Mouse (Mus musculus) gastrocnemius, adult 2 months (tissue): ENCODE results near the gene Rnase4. TPM values are rescaled to one million over a fixed set of nuclear protein-coding genes. Genes with fewer than 3 reads are reported as not detected.

Experiments used
- DNase-seq: peaks from one replicate; pipeline ENCODE4 v3.0.0; 2022
- H3K27ac ChIP-seq: fragments of 200-600 bp; 2 replicates; pipeline ENCODE4 v1.8.1; 2022; ENCODE audit warnings: mild to moderate bottlenecking
- H3K4me3 ChIP-seq: fragments of 200-600 bp; 2 replicates; pipeline ENCODE4 v1.8.1; 2022; ENCODE audit warnings: mild to moderate bottlenecking, moderate library complexity
- CTCF ChIP-seq: fragments of 200-600 bp; IDR thresholded peaks from 2 replicates; pipeline ENCODE4 v1.8.1; 2022; ENCODE audit warnings: antibody characterized with exemption, mild to moderate bottlenecking, moderate library complexity
- intact Hi-C: fragments of 180-260 bp; cut with DNase I; formaldehyde crosslinking; loops from one replicate; pipeline ENCODE4 v1.15.1; 2025
- total RNA-seq, 2 experiments: library from RNA; stranded (reverse); gene quantifications; 2 replicates each; pipeline ENCODE4 v1.2.3; 2021

Gene Rnase4
- total RNA-seq, 2 experiments from 2014 or later: 34.6 to 40.1 TPM

DNA sequence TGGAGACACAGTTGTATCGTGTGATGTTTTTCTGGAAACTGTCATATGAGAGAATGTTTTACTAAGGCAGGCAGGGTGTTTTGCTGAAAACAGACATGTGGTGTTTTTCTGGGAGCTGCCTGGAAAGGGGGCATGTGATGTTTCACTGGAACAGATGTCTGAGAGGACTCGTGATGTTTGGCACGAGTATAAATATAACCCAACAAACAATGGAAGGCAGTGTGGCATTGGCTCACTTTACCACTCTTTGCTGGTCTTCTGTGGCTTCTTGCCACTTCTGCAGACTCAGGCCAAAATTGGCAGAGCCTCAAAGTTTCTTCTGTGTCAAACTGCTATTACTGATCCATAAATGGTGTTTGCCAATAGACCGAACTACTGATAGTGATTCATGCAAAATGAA lies 52.4 kb downstream of the Rnase4 start:
- Histone ChIP-seq H3K4me3 (no peak overlapping the region), H3K27ac (no peak overlapping the region)
- DNase-seq: no peak
- TF ChIP-seq CTCF: no peak
- intact Hi-C loops: no loop called here

DNA sequence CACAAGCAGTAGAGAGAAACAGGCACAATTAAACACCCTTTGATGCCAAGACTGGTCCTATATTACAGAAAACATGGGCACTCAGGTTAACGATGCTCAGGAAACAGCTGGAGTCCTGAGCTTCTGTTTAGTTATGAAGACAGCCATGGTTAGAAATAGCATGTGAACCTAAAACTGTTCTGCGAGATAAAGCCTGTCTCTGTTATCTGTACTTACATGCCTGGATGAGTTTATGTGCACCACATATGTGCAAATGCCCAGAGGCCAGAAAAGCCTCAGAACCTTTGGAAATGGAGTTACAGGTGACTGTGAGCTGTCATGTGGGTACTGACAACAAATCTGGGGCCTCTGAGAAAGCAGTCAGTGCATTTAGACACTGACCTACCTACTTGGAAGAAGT lies 53.1 kb downstream of the Rnase4 start:
- no peak overlapping the region for H3K27ac ChIP-seq
- DNase-seq: no peak
- H3K4me3 ChIP-seq: no peak overlapping the region
- intact Hi-C loops: no loop called here
- no peak for TF ChIP-seq CTCF

DNA sequence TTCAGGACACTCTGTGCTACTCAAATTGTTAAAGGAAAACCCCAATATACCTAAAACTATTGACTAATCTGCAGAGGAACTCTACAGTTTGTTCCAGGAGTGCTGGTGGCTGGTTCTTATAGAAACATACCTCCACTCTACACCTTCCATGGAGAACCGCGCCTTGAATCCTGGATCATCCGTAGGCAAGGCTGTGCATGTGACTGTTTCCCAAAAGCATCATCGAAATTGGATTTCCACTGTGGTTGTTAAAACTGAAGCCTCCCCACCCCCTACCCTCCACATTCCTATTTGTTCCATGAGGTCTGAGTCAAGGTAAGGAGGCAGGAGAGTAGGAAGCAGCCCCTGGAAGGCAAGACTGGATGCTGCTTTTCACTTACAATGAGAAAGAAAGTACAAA lies 53.6 kb downstream of the Rnase4 start:
- no peak for DNase-seq
- Histone ChIP-seq H3K27ac (no peak overlapping the region), H3K4me3 (no peak overlapping the region)
- intact Hi-C loops: no loop called here
- no peak for TF ChIP-seq CTCF

DNA sequence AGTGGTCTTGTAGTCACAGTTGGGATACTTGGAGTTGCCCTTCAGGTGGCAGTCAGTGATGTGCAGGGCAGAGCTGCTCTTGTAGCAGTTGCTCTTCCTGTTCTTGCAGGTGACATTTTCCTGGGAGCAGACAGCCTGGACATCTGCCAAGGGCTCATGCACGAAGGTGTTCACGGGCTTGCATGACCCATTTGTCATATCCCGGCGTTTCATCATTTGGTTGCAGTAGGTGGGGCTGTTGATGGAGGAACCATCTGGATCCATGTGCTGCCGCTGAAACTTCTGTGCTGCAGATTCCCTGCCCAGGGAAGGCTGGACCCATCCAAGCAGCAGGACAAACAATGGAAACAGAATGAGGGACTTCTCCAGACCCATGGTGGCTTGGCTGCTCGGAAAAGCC lies 54.6 kb downstream of the Rnase4 start:
- no peak overlapping the region for H3K4me3 ChIP-seq
- no peak overlapping the region for H3K27ac ChIP-seq
- no peak for DNase-seq
- intact Hi-C loops: no loop called here
- TF ChIP-seq CTCF: no peak

DNA sequence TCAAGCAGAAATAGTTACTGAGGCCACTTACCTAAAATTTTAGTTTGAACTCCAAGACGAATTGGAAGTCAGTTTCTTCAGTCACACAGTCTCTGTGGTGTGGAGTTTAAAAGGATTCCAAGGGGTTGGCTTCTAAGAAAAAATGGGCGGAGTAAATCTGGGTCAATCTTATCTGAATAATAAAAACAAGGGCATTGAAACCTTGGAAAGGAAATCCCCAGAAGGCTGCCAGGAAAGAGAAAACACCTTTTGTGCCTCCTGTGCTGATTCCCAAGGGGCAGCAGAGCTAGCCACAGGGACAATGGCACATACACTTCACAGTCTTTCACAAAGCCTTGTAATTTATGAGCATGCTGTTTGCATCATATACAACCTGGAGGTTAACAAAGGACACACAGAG lies 55.8 kb downstream of the Rnase4 start, which contains the start of gene Rnase1:
Gene Rnase1, minus strand, starts transcription at position 101 of the 400 bp plus-strand sequence.
- Histone ChIP-seq H3K27ac (no peak within 1 kb of the TSS), H3K4me3 (no peak within 1 kb of the TSS)
- intact Hi-C loops: no loop called here
- TF ChIP-seq CTCF: no peak
- DNase-seq: no peak

DNA sequence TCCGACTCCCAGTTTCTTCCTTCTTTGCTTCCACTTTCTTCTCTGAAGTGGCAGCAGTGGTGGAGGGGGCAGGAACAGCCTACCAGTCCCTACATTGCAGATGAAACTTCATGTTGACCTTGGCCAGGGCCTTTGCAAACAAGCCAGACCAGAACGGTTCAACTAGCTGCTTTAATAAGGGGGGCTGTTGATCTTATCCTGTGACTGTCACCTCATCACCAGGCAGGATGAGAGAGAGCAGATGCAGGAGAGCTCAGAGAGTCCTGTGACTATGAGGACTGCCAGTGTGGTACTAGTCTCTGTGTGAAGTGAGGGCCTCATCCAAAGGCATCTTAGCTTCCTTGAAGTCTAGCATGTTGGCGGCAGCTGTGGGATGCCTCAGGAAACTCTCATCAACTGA lies 57.1 kb downstream of the Rnase4 start:
- no peak for TF ChIP-seq CTCF
- intact Hi-C loops: no loop called here

DNA sequence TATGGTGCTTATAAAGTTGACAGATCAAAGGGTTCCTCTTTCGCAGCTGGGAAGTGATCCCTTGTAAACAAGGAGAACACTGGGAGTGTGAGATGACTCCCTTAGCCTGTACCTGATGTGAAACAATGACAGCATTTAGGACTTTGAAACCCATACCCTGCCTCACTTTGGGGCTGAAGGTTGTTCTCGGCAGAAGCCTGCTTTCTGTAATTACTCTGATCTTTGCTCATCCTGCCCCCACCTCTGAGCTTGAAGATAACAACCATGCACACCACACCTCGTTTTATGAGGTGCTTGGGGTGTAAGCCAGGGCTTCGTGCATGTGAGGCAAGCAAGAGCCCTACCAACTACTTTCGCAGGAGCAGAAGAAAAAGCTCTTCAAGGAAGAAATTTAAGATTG lies 58.3 kb downstream of the Rnase4 start:
- no peak overlapping the region for H3K4me3 ChIP-seq
- intact Hi-C loops: no loop called here
- no peak for TF ChIP-seq CTCF
- H3K27ac ChIP-seq: no peak overlapping the region
- no peak for DNase-seq

More for the DNA sequence above, 57.1 kb downstream of the Rnase4 start:
- H3K27ac ChIP-seq: no peak overlapping the region
- H3K4me3 ChIP-seq: no peak overlapping the region
- no peak for DNase-seq

DNA sequence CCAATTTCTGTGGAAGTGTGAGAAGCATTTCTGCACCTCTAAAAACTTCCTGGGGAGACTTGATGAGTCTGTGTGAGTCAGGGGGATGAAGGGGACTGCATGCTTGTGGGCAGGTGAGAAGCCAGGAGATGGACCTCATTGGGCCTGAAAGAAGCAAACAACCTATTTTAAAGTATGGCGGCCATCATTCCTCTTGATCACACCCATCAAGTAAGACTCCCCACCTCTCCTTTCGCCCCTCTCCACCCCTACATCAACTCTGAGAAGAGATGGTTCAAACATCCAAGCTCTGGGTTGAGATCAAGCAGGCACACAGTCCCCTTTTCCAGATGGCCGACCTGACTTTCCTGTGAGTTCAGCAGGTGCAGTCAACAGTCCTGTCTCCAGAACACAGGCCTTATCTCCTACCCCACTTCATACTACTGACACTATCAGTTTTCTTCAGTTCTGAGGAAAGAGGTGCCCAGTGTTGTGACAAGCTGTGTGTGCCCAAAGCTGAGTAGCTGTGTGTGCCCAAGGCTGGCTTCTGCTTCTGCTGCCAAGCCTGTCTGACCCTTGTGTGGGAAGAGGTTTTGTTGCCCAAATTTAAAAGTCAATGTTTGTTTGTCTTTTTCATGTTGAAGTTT lies 59.4 kb downstream of the Rnase4 start:
- TF ChIP-seq CTCF: no peak
- intact Hi-C loops: no loop called here
- no peak overlapping the region for H3K4me3 ChIP-seq
- DNase-seq: no peak
- H3K27ac ChIP-seq: no peak overlapping the region

DNA sequence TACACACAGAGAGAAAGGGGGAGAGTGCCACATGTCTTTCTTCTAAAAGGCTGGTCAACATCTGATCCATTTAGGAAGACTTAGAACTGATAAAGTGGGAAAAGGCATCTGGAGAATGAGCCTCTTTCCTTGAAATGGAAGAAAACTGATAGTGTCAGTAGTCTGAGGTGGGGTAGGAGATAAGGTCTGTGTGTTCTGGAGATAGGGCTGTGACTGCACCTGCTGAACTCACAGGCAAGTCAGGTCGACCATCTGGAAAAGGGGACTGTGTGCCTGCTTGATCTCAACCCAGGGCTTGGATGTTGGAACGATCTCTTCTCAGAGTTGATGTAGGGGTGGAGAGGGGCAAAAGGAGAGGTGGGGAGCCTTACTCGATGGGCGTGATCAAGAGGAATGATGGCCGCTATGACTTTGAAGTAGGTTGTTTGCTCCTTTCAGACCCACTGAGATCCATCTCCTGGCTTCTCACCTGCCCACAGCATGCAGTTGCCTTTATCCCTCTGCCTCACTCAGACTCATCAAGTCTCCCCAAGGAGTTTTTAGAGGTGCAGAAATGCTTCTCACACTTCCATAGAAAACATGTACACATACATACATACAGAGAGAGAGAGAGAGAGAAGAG lies 61.5 kb downstream of the Rnase4 start:
- Histone ChIP-seq H3K4me3 (no peak overlapping the region), H3K27ac (no peak overlapping the region)
- TF ChIP-seq CTCF: no peak
- DNase-seq: no peak
- intact Hi-C loops: no loop called here

Other genes with a start within 250 kb of the Rnase4 start
- 1 to 10 TPM; 6.6 to 9.5 TPM for gene Tep1, start 220.5 kb upstream of the Rnase4 start, total RNA-seq
- 10 to 100 TPM; 68.8 to 76.8 TPM for gene Klhl33, start 193.6 kb upstream of the Rnase4 start, total RNA-seq
- 10 to 100 TPM; 45.3 to 63.1 TPM for gene Osgep, start 166.2 kb upstream of the Rnase4 start, total RNA-seq
- gene Apex1, start 166.1 kb upstream of the Rnase4 start, total RNA-seq: 10 to 100 TPM; 28.0 to 28.1 TPM
- gene Pip4p1, start 160.2 kb upstream of the Rnase4 start, total RNA-seq: 10 to 100 TPM; 16.2 to 16.6 TPM
- 1 to 10 TPM; 3.6 to 5.9 TPM for gene Pnp, start 160.0 kb upstream of the Rnase4 start, total RNA-seq
- gene Gm49342, start 146.6 kb upstream of the Rnase4 start, total RNA-seq: 1 to 10 TPM; 2.9 to 7.8 TPM
- under 1 TPM in 1 of 2 experiments, not detected in 1; 0.47 TPM for gene Pnp2, start 135.1 kb upstream of the Rnase4 start, total RNA-seq
- gene Rnase10, start 83.3 kb upstream of the Rnase4 start, total RNA-seq: not detected
- not detected for gene Rnase9, start 49.2 kb upstream of the Rnase4 start, total RNA-seq
- not detected for gene Rnase11, start 40.9 kb upstream of the Rnase4 start, total RNA-seq
- not detected for gene Rnase12, start 33.4 kb upstream of the Rnase4 start, total RNA-seq
- not detected for gene Olfr750, start 16.6 kb upstream of the Rnase4 start, total RNA-seq
- 1 to 10 TPM; 4.0 TPM for gene Ang, start 73 bp downstream of the Rnase4 start, total RNA-seq
- not detected for gene Eddm3b, start 23.3 kb downstream of the Rnase4 start, total RNA-seq
- under 1 TPM in 1 of 2 experiments, not detected in 1; 0.64 TPM for gene Rnase6, start 32.8 kb downstream of the Rnase4 start, total RNA-seq
- not detected for gene Rnase1, start 55.7 kb downstream of the Rnase4 start, total RNA-seq
- not detected for gene Rnase2b, start 71.2 kb downstream of the Rnase4 start, total RNA-seq
- not detected for gene Ang2, start 108.1 kb downstream of the Rnase4 start, total RNA-seq
- gene Ear14, start 112.3 kb downstream of the Rnase4 start, total RNA-seq: not detected
- 1 to 10 TPM in 1 of 2 experiments, under 1 TPM in 1; 0.87 to 2.0 TPM for gene Rnase2a, start 165.0 kb downstream of the Rnase4 start, total RNA-seq